Mouse (Mus musculus): ENCODE results near the gene Sirt4.

GRCm38 (mm10) chr5:115529742-115530446, 45.4 kb upstream of the Sirt4 start:
- TF ChIP-seq MAX (IDR thresholded peaks at IDR 0.05; ENCODE audit: low read depth) (no peak), POLR2A (IDR thresholded peaks at IDR 0.05; ENCODE audit: insufficient read length, low read depth) (no peak), USF1 (IDR thresholded peaks at IDR 0.05; ENCODE audit: low read depth) (no peak), MYOD1 (IDR thresholded peaks at IDR 0.05; ENCODE audit: control insufficient read depth in 1 of 3, insufficient read length in 2 of 3, low read depth in 2 of 3) (peak in 2 of 3 experiments; percentile 43 to 71), POLR2AphosphoS2 (IDR thresholded peaks at IDR 0.05; ENCODE audit: insufficient read length, low read depth) (no peak), CEBPB (IDR thresholded peaks at IDR 0.05; ENCODE audit: insufficient read depth, poor library complexity, severe bottlenecking) (no peak), MYOG (IDR thresholded peaks at IDR 0.05; ENCODE audit: control insufficient read depth in 1 of 3, insufficient read depth in 1 of 3, insufficient read length in 2 of 3, low read depth in 2 of 3) (peak in 2 of 3 experiments; percentile 50 to 90), SRF (IDR thresholded peaks at IDR 0.05; ENCODE audit: control insufficient read depth, insufficient read length, low read depth) (no peak), E2F4 (IDR thresholded peaks at IDR 0.05; ENCODE audit: insufficient read depth) (no peak)
